Mouse (Mus musculus): ENCODE measurements around the gene Lgr4. TPM values are rescaled to one million over a fixed set of nuclear protein-coding genes. Genes with fewer than 3 reads are reported as not detected.

Gene Lgr4
- polyA plus RNA-seq (2014; fragmentation: Illumina TruSeq; extraction: RNeasy Lipid Tissue Mini Kit (QIAGEN cat#74804); ENCODE audit: low replicate concordance): 80.7 TPM

GRCm38 (mm10) chr2:109917496-109918413, at the start of gene Lgr4:
Gene Lgr4, plus strand, starts transcription at chr2:109917647.

GRCm38 (mm10) chr2:109890597-109890996, 26.9 kb upstream of the Lgr4 start, which contains the start of gene Lin7c:
Gene Lin7c, plus strand, starts transcription at chr2:109890853.

GRCm38 (mm10) chr2:110017616-110018505, 100.4 kb downstream of the Lgr4 start, which contains the start of gene Ccdc34:
Gene Ccdc34, plus strand, starts transcription at chr2:110017817.

Other genes with a start within 250 kb of the Lgr4 start
- gene Bdnf, start 242.9 kb upstream of the Lgr4 start, polyA plus RNA-seq (2014; fragmentation: Illumina TruSeq; extraction: RNeasy Lipid Tissue Mini Kit (QIAGEN cat#74804); ENCODE audit: low replicate concordance): 0.30 TPM
- gene Lin7c, start 26.8 kb upstream of the Lgr4 start, polyA plus RNA-seq (2014; fragmentation: Illumina TruSeq; extraction: RNeasy Lipid Tissue Mini Kit (QIAGEN cat#74804); ENCODE audit: low replicate concordance): 185 TPM
- gene Ccdc34, start 100.2 kb downstream of the Lgr4 start, polyA plus RNA-seq (2014; fragmentation: Illumina TruSeq; extraction: RNeasy Lipid Tissue Mini Kit (QIAGEN cat#74804); ENCODE audit: low replicate concordance): 71.7 TPM

All from small intestine, adult 10 weeks (tissue).